Mouse (Mus musculus): ENCODE results near the gene Wdr93.

DNA sequence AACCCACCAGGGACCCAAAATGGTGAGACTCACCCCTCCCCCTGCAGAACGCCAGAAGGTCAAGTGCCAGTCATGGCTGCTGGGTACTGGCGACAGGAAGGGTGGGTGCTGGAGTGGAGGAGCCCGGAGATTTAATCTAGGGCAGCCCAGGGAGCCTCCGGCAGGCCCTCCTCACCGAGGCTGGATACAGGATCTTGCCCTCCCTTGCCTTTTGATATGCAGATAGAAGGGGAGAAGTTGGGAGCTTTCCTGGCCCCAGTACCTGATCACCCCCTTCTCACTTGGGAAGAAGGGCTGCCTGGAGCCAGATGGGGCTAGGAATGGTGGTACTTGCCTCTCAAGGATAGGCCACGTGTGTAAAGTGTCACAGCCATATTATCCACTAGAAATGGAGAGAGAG, 75.4 kb downstream of the Wdr93 start:
- no peak for TF ChIP-seq POLR2A (IDR thresholded peaks at IDR 0.05; ENCODE audit: extremely low read depth, insufficient read depth, low read length)
- TF ChIP-seq CTCF (IDR thresholded peaks at IDR 0.05; ENCODE audit: extremely low read depth, insufficient read depth, low read length) = no peak

Data from cortical plate, adult 2 months (tissue).